Mouse (Mus musculus) cerebellum, postnatal 36 days (tissue): ENCODE data around the gene Glrx3.

Experiments used
- DNase-seq, 2 experiments: peaks; one replicate each; pipeline ENCODE4 v3.0.0; 2021 to 2022; ENCODE audit warnings: mixed read lengths in 2 of 2

Gene Glrx3

DNA sequence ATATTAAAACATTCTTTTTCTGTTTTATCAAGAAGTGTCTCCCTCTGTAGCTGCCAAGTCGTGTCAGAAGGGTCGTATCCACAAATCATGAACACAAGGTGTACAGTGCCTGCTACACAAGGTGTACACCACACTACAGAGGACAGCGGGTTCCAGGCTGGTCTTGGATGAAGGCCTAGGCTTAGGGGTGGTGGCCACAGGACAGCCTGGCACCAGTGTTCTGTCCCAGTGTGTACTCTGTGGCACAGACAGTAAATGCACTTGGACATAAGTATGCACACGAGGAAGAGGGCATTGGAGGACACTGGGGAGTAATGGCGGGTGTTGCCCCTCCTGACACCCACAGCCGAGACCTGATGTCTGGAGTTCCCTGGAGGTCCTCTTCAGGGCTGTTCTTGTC, 34.7 kb downstream of the Glrx3 start:
- DNase-seq: no peak

DNA sequence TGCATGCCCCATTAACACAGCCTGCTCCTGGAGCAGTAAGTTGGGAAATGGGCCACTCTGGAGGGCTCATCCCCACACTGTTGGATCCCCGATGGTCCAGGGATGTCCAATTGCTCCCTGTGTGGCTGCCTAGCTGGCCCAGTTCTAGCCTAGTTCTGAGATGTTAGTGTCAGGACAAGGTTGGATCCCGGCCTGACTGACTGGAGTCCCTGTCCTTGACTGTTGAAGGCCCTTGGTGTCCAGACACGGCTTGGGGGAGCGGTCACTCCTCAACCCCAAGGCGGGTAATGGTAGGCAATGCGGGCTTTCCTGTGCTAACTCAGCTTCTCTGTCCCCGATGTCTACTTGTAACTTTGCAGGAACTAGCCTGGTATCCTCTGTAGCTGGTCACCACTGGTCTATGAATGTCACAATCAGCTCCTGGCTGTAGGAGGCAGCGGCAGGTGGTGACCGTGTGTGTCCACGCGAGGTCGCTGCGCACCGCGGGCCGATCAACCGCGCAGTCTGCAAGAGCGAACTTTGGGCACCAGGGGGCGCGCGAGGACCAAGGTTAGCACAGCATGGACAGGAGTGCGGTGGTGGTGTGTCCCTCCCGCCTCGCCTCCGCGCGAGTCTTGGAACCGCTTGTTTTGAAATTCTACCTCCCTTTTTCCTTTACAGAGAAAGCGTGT, 40.7 kb downstream of the Glrx3 start:
- DNase-seq: peak; percentile 96 to 98

DNA sequence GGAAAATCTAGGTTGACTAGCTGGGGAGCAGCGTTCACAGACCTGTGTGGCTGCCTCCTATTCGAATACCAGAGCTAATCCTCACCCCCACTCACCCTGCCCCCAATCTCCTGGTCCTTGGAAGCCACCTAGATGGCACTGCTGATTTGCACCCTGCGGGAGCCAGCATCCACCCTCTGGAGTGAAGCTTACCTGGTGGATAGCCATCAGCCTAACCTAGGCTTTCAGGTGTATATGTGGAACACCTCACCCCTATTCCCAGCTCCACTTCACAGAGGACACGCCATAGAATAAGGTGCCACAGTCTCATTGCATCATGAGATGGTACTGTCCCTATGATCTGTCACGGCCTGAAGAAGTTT, 41.2 kb downstream of the Glrx3 start:
- no peak for DNase-seq

DNA sequence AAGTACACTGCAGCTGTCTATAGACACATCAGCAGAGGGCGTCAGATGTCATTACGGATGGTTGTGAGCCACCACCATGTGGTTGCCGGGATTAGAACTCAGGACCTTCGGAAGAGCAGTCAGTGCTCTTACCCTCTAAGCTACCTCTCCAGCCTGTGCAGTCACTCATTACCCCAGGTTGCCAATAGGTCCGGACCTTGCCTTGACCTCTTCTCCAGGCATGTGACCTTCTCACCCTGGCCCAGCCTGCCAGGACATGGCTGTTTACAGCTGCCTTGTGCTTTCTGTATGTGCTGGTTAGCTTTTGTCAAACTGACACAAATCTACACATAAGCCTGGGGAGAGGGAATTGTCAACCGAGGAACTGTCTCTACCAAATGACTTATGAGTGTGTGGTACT, 43.4 kb downstream of the Glrx3 start:
- DNase-seq: no peak

DNA sequence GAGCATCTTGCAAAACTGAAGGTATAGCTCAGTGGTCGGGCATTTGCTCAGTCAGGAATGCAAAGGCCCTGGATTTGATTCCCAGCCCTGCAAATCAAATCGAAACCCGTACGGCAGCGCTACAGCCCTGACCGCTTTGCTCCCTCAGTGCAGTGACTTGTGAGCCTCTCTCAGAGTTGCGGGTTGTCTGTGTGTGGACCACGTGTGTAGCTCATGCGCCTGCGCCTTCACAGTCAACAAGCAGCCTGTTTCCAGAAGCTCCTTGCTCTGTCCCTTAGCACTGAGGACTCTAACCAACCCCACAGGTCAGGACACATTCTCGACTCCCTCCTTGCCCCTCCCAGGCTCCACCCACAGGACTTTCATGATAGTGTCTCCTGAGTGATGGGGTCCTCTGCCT, 46.6 kb downstream of the Glrx3 start:
- DNase-seq: no peak

DNA sequence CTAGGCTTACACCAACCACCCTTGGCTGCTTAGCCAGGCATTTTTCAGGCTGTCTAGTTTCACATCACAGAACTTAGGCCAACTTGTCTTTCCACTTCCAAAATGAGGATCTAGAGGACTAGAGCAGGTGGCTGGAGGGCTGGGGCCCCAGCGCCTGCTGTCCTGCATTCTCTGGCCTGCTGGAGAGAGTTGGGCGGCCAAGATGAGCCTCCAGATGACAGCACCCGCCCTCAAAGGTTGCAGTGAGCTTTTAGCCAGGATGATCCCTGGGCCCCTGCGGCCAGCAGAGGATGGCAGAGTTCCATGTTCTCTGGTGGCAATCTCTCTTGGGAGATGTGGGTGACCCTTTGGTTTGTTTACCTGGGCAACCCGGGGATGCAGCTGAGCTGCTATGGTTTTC, 51.0 kb downstream of the Glrx3 start:
- DNase-seq: no peak

DNA sequence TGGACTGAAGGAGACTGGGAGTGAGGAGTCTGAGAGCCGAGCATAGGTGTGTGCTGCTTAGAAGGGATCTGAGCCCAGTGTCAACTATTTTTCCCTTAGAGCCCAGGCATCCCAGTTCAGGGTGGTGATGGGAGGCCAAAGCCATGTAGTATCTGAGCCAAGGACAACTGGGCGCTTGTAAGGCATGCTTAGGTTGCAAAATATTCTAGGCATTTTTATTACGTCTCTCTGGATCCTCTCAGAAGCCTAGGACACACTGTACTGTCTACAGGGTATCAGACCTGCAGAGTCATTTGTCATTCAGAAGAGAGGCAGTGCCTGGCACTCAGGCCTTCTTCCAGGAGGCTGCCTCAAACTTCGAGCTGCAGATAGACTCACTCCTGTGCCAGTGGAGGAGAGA, 53.3 kb downstream of the Glrx3 start:
- DNase-seq: no peak

DNA sequence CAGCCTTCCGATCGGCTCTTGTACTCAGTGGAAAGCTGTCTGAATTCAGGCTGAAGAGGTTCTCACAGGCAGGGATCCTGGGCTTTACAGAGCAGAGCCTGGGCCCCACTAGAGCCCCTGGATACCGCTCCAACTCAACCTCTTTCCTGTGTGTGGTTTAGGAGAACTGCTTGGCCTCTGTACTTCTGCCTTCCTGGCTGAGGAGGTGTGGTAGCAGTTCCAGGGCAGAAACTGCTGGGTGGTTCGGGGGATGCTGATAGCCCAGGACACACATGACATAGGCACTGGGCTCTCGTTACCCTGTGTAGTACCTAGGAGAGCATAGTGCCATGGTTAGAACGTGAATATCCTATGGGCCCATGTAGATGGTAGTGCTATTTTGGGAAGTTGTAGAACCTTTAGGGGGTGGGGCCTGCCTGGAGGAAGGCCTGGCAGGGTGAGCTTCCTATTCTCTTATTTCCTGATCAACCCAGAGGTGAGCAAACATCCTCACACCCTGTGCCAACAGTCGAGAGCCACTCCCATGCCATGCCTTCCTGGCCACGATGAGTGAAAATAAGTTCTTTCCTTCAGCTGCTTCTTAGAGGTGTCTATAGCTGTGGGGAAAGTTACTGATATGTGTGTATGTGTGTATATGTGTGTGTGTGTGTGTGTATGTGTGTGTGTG, 55.0 kb downstream of the Glrx3 start:
- DNase-seq: no peak

DNA sequence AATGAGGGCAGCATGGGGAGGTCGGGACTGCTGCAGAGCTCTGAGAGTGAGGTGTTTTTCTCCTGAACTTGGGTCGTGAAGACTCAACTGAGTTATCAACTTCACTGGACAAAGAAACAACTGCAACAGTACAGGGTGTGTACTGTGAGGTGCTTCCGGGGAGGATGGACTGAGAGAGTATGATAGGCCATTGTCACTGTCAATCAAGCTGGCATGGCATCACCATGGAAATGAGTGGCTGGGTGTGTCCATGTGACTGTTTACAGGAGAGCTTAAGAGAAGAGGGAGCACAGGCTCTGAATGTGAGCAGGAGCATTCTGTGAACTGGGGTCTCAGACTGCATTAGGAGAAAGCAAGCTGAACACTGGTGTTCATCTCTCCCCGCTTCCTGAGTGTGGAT, 61.3 kb downstream of the Glrx3 start:
- no peak for DNase-seq

DNA sequence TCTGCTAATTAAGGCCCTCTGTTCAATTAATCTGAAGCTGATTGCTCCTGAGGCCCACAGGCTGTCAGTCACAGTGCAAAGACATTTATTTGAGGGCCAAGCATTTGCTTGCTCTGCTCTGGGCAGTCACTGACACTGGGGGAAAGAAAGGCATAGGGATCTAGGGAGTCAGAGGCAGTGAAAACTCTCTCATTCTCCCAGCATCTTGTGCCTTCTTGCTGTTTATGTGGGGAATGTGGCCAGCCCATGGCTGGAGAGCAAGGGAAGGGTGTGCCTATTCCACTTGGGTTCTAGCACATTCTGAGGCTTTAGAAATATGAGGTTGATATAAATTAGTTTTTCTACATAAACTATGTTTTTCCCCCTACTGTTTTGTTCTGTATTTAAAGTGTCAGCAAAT, 80.2 kb downstream of the Glrx3 start:
- DNase-seq: no peak

DNA sequence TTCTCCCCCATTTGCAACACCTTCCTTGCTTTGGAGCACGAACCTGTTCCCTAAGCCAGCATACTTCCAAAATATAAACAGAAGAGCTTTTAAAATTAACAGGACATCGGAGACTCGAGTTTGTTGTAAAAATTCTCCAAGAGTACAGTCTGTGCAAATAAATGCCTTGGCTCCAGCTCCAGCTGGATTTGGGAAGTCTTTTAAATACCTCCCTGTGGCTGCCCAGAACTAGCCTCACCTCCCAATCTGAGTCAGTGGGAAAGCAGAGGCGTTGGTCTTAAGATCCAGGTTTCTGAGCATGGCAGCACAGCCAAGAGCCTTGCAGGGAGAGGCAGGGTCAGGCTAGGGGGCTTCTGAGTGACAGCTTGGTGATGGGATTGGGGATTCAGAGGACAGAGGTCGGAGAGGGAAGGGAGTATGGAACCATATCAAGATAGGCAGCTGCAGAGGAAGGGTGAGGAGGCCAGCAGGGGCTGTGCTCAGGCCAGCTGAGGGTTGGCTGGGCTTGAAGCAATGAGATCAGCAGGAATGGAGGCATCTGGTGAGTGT, 80.7 kb downstream of the Glrx3 start:
- DNase-seq: no peak
